Mouse (Mus musculus): ENCODE results near the gene Btg3. TPM values are rescaled to one million over a fixed set of nuclear protein-coding genes. Genes with fewer than 3 reads are reported as not detected.

Btg3 gene
- polyA plus RNA-seq, 1 experiment from 2014 or later, result 76.6 TPM

Other genes with a start within 250 kb of the Btg3 start
- 27.9 and 35.9 TPM in 2 replicates for gene Cxadr, start 75.7 kb downstream of the Btg3 start, polyA plus RNA-seq (2016; fragmentation: Nextera tagmentation; extraction: Ambion mirVana)
- gene D16Ertd472e, start 199.5 kb upstream of the Btg3 start, polyA plus RNA-seq (2016; fragmentation: Nextera tagmentation; extraction: Ambion mirVana), result 9.1 and 13.6 TPM in 2 replicates